Mouse (Mus musculus) kidney, adult 2 months (tissue): ENCODE measurements around the gene Spire2. TPM values are rescaled to one million over a fixed set of nuclear protein-coding genes. Genes with fewer than 3 reads are reported as not detected.

Experiments used
- DNase-seq: peaks from one replicate; pipeline ENCODE4 v3.0.0; 2021
- H3K27ac ChIP-seq: fragments of 200-500 bp; 2 replicates; pipeline ENCODE4 v1.5.1; 2012; ENCODE audit warnings: low read depth, low read length, control low read depth, inconsistent platforms; ENCODE audit not compliant: insufficient read depth
- H3K27me3 ChIP-seq: fragments of 200-500 bp; replicated peaks from 2 replicates; pipeline ENCODE4 v1.6.1; 2012; ENCODE audit warnings: mild to moderate bottlenecking, moderate library complexity, low read length, inconsistent platforms; ENCODE audit not compliant: control insufficient read depth, insufficient read depth
- H3K36me3 ChIP-seq: fragments of 200-500 bp; 2 replicates; pipeline ENCODE4 v1.6.1; 2012; ENCODE audit warnings: mild to moderate bottlenecking, moderate library complexity, low read length, inconsistent platforms; ENCODE audit not compliant: control insufficient read depth, insufficient read depth
- H3K4me1 ChIP-seq: fragments of 200-500 bp; 2 replicates; pipeline ENCODE4 v1.6.1; 2011; ENCODE audit warnings: low read length; ENCODE audit not compliant: control insufficient read depth, insufficient read depth
- H3K4me3 ChIP-seq: fragments of 200-500 bp; 2 replicates; pipeline ENCODE4 v1.5.1; 2011; ENCODE audit warnings: mild to moderate bottlenecking, low read depth, low read length, control low read depth; ENCODE audit not compliant: insufficient read depth
- CTCF ChIP-seq: fragments of 200-500 bp; conservative IDR thresholded peaks from 2 replicates; pipeline ENCODE4 v1.5.1; 2011; ENCODE audit warnings: low read depth, mild to moderate bottlenecking, control low read depth, low read length, moderate library complexity, mixed read lengths; ENCODE audit not compliant: insufficient read depth, insufficient read length
- POLR2A ChIP-seq: fragments of 200-500 bp; IDR thresholded peaks from one replicate; pipeline ENCODE4 v1.6.1; 2011; ENCODE audit warnings: low read depth, low read length, control low read depth
- WGBS: fragments of 180-500 bp; shearing (Covaris S2); methylation state at CpG from one replicate; pipeline ENCODE4 v1.1.7; 2018; 5-methylcytosine and 5-hydroxymethylcytosine counted together
- polyA plus RNA-seq: library from polyadenylated mRNA; depleted of rRNA; stranded (reverse); fragments of >200 nt; gene quantifications from 2 replicates; pipeline ENCODE4 v1.2.3, GENCODE M21; 2012

The Spire2 gene
- polyA plus RNA-seq, 1 experiment = 6.0 TPM

- Histone ChIP-seq H3K27ac (no peak overlapping the region), H3K4me3 (no peak overlapping the region), H3K4me1 (peaks cover 5% of the 10 kb centered on the region), H3K36me3 (no peaks in the 10 kb centered on the region), H3K27me3 (no peaks in the 10 kb centered on the region)
- TF ChIP-seq CTCF = no peak
- TF ChIP-seq POLR2A = no peak
- WGBS = 69% methylated on average over 8 of the region's 8 CpGs
- peak; percentile 23 for DNase-seq
Observed at GRCm38 (mm10) chr8:123291716-123292115, 40.8 kb upstream of the Spire2 start.

GRCm38 (mm10) chr8:123292281-123292680 lies 40.2 kb upstream of the Spire2 start:
- H3K36me3 ChIP-seq = no peaks in the 10 kb centered on the region
- WGBS = 44% methylated on average over 3 of the region's 3 CpGs
- peaks cover 5% of the 10 kb centered on the region for H3K4me1 ChIP-seq
- peak overlapping the region; percentile 26; the same call in 1 of the 2 replicates for H3K27ac ChIP-seq
- no peaks in the 10 kb centered on the region for H3K27me3 ChIP-seq
- peak; percentile 70 for DNase-seq
- TF ChIP-seq CTCF = no peak
- no peak for TF ChIP-seq POLR2A
- H3K4me3 ChIP-seq = no peak overlapping the region

- no peak overlapping the region for H3K4me3 ChIP-seq
- no peaks in the 10 kb centered on the region for H3K27me3 ChIP-seq
- no peak for DNase-seq
- peak overlapping the region; percentile 6; the same call in 1 of the 2 replicates for H3K27ac ChIP-seq
- no peak for TF ChIP-seq POLR2A
- no peak for TF ChIP-seq CTCF
- no peaks in the 10 kb centered on the region for H3K36me3 ChIP-seq
- 83% methylated on average over 2 of the region's 2 CpGs for WGBS
- peaks cover 5% of the 10 kb centered on the region for H3K4me1 ChIP-seq
Observed at GRCm38 (mm10) chr8:123292785-123293184, 39.7 kb upstream of the Spire2 start.

- peak; percentile 45 for DNase-seq
- Histone ChIP-seq H3K4me3 (no peak overlapping the region), H3K27me3 (no peaks in the 10 kb centered on the region), H3K4me1 (no peaks in the 10 kb centered on the region), H3K36me3 (no peaks in the 10 kb centered on the region), H3K27ac (no peak overlapping the region)
- WGBS = 83% methylated on average over 11 of the region's 11 CpGs
- no peak for TF ChIP-seq POLR2A
- no peak; the same call in 1 of the 2 replicates for TF ChIP-seq CTCF
Observed at GRCm38 (mm10) chr8:123298301-123298700, 34.2 kb upstream of the Spire2 start.

GRCm38 (mm10) chr8:123308738-123309137 lies 23.8 kb upstream of the Spire2 start:
- Histone ChIP-seq H3K4me3 (no peak overlapping the region), H3K36me3 (no peaks in the 10 kb centered on the region), H3K27me3 (no peaks in the 10 kb centered on the region), H3K4me1 (no peaks in the 10 kb centered on the region), H3K27ac (no peak overlapping the region)
- no peak for DNase-seq
- 75% methylated on average over 4 of the region's 4 CpGs for WGBS
- no peak for TF ChIP-seq POLR2A
- TF ChIP-seq CTCF = no peak

- 6% methylated on average over 21 of the region's 21 CpGs for WGBS
- DNase-seq = peak; percentile 35
- no peaks in the 10 kb centered on the region for H3K36me3 ChIP-seq
- peak overlapping the region; percentile 51 for H3K4me3 ChIP-seq
- TF ChIP-seq POLR2A (no peak), CTCF (no peak)
- H3K27ac ChIP-seq = peak overlapping the region; percentile 65; the same call in 1 of the 2 replicates
- H3K27me3 ChIP-seq = no peaks in the 10 kb centered on the region
- H3K4me1 ChIP-seq = peaks cover 4% of the 10 kb centered on the region; the same call in 1 of the 2 replicates
Observed at GRCm38 (mm10) chr8:123317781-123318466, 14.6 kb upstream of the Spire2 start.

- H3K27ac ChIP-seq = peak within 1 kb of the TSS; percentile 65
- TF ChIP-seq CTCF (0 out of 2 replicates have a peak, but pooled peaks have one; percentile 10), POLR2A (peak; percentile 69)
- DNase-seq = peak; percentile 97
- peaks cover 4% of the 10 kb centered on the region; the same call in 1 of the 2 replicates for H3K4me1 ChIP-seq
- WGBS = under 1% methylated on average over 24 of the region's 24 CpGs
- no peaks in the 10 kb centered on the region for H3K36me3 ChIP-seq
- H3K4me3 ChIP-seq = peak within 1 kb of the TSS; percentile 51
- no peaks in the 10 kb centered on the region for H3K27me3 ChIP-seq
Observed at GRCm38 (mm10) chr8:123318467-123318911, 14.0 kb upstream of the Spire2 start, which contains the start of gene Fanca. Gene Fanca (minus strand): TSS chr8:123318576.
